Mouse (Mus musculus) neural tube, embryonic 14.5 days (tissue): ENCODE results near the gene Acacb. TPM values are rescaled to one million over a fixed set of nuclear protein-coding genes. Genes with fewer than 3 reads are reported as not detected.

ENCODE experiments used
- ATAC-seq: fragments of 200-750 bp; cut with Nextera tagmentation; 2 replicates; pipeline ENCODE4 v1.8.0; 2017; ENCODE audit warnings: low read depth, mild to moderate bottlenecking, moderate TSS enrichment, moderate library complexity
- H3K27ac ChIP-seq: fragments of 300-500 bp; sonication (generic); 2 replicates; pipeline ENCODE4 v1.5.1; 2014; ENCODE audit warnings: low read depth, mild to moderate bottlenecking, control low read depth, low read length, moderate library complexity, mixed read lengths
- H3K27me3 ChIP-seq: fragments of 300-500 bp; sonication (generic); 2 replicates; pipeline ENCODE4 v1.6.1; 2014; ENCODE audit warnings: low read length; ENCODE audit not compliant: control insufficient read depth, insufficient read depth
- H3K36me3 ChIP-seq: fragments of 300-500 bp; sonication (generic); 2 replicates; pipeline ENCODE4 v1.6.1; 2014; ENCODE audit warnings: low read length, mixed read lengths; ENCODE audit not compliant: control insufficient read depth, insufficient read depth
- H3K4me1 ChIP-seq: fragments of 300-500 bp; sonication (generic); 2 replicates; pipeline ENCODE4 v1.6.1; 2014; ENCODE audit warnings: low read length; ENCODE audit not compliant: control insufficient read depth, insufficient read depth
- H3K4me2 ChIP-seq: fragments of 300-500 bp; sonication (generic); 2 replicates; pipeline ENCODE4 v1.6.1; 2014; ENCODE audit warnings: mild to moderate bottlenecking, low read depth, low read length, control low read depth
- H3K4me3 ChIP-seq: fragments of 300-500 bp; sonication (generic); 2 replicates; pipeline ENCODE4 v1.5.1; 2014; ENCODE audit warnings: low read depth, low read length, control low read depth, mixed read lengths
- H3K9ac ChIP-seq: fragments of 300-500 bp; sonication (generic); replicated peaks from 2 replicates; pipeline ENCODE4 v1.6.1; 2014; ENCODE audit warnings: low read depth, mild to moderate bottlenecking, control low read depth, low read length, mixed read lengths
- H3K9me3 ChIP-seq: fragments of 300-500 bp; sonication (generic); 2 replicates; pipeline ENCODE4 v1.6.1; 2016; ENCODE audit warnings: low read length; ENCODE audit not compliant: control insufficient read depth
- WGBS: fragments of 180-500 bp; shearing (Covaris S2); extraction: QIAGEN DNeasy Blood & Tissue Kit; methylation state at CpG from one replicate; pipeline ENCODE4 v1.1.7; 2014; 5-methylcytosine and 5-hydroxymethylcytosine counted together
- polyA plus RNA-seq: library from polyadenylated mRNA; unstranded; fragments of >200 nt; fragmentation: Nextera tagmentation; extraction: Ambion mirVana; gene quantifications from 2 replicates; pipeline ENCODE4 v1.2.1, GENCODE M21; 2014

Acacb gene
- polyA plus RNA-seq, 1 experiment from 2014 or later, result 4.8 TPM

- Histone ChIP-seq H3K4me2 (no peak overlapping the region), H3K9ac (no peak overlapping the region), H3K36me3 (peaks cover 48% of the 10 kb centered on the region), H3K9me3 (no peaks in the 10 kb centered on the region), H3K4me1 (no peaks in the 10 kb centered on the region), H3K27me3 (no peaks in the 10 kb centered on the region), H3K27ac (no peak overlapping the region), H3K4me3 (no peak overlapping the region)
- 89% methylated on average over 7 of the region's 7 CpGs for WGBS
- no peak for ATAC-seq
Observed at GRCm38 (mm10) chr5:114116586-114116985, 29.7 kb upstream of the Acacb start.

- Histone ChIP-seq H3K9ac (no peak overlapping the region), H3K4me1 (no peaks in the 10 kb centered on the region), H3K27ac (no peak overlapping the region), H3K9me3 (no peaks in the 10 kb centered on the region), H3K4me3 (no peak overlapping the region), H3K36me3 (peaks cover 46% of the 10 kb centered on the region), H3K27me3 (no peaks in the 10 kb centered on the region), H3K4me2 (no peak overlapping the region)
- ATAC-seq, result no peak
- 85% methylated on average over 4 of the region's 4 CpGs for WGBS
Observed at GRCm38 (mm10) chr5:114119806-114120205, 26.5 kb upstream of the Acacb start.

- Histone ChIP-seq H3K9me3 (no peaks in the 10 kb centered on the region), H3K9ac (no peak overlapping the region), H3K4me3 (no peak overlapping the region), H3K27me3 (no peaks in the 10 kb centered on the region), H3K27ac (no peak overlapping the region), H3K36me3 (peaks cover 27% of the 10 kb centered on the region), H3K4me2 (no peak overlapping the region), H3K4me1 (no peaks in the 10 kb centered on the region)
- ATAC-seq, result no peak
- WGBS, result 97% methylated on average over 3 of the region's 3 CpGs
Observed at GRCm38 (mm10) chr5:114126008-114126407, 20.3 kb upstream of the Acacb start.

GRCm38 (mm10) chr5:114126499-114127244, 19.7 kb upstream of the Acacb start:
- Histone ChIP-seq H3K4me2 (peak overlapping the region; percentile 95), H3K9me3 (no peaks in the 10 kb centered on the region), H3K4me3 (peak overlapping the region; percentile 63), H3K9ac (no peak overlapping the region), H3K27ac (no peak overlapping the region), H3K4me1 (peaks cover 4% of the 10 kb centered on the region; the same call in 1 of the 2 replicates), H3K27me3 (no peaks in the 10 kb centered on the region), H3K36me3 (peaks cover 20% of the 10 kb centered on the region)
- ATAC-seq, result no peak
- 89% methylated on average over 7 of the region's 7 CpGs for WGBS

GRCm38 (mm10) chr5:114127374-114128349, 18.7 kb upstream of the Acacb start, which contains the start of gene Alkbh2:
Gene Alkbh2 (minus strand): TSS chr5:114128218.
- peak within 1 kb of the TSS; percentile 74 for H3K27ac ChIP-seq
- peak within 1 kb of the TSS; percentile 65 for H3K9ac ChIP-seq
- H3K27me3 ChIP-seq, result no peaks in the 10 kb centered on the region
- WGBS, result under 1% methylated on average over 69 of the region's 69 CpGs
- peak within 1 kb of the TSS; percentile 95 for H3K4me2 ChIP-seq
- peaks cover 6% of the 10 kb centered on the region; the same call in 1 of the 2 replicates for H3K4me1 ChIP-seq
- H3K9me3 ChIP-seq, result no peaks in the 10 kb centered on the region
- peaks cover 12% of the 10 kb centered on the region for H3K36me3 ChIP-seq
- peak; percentile 29; the same call in 1 of the 2 replicates for ATAC-seq
- H3K4me3 ChIP-seq, result peak within 1 kb of the TSS; percentile 63

GRCm38 (mm10) chr5:114129550-114130210, 16.7 kb upstream of the Acacb start:
- no peaks in the 10 kb centered on the region for H3K27me3 ChIP-seq
- peaks cover 6% of the 10 kb centered on the region; the same call in 1 of the 2 replicates for H3K4me1 ChIP-seq
- no peak overlapping the region for H3K27ac ChIP-seq
- peak overlapping the region; percentile 73; the same call in 1 of the 2 replicates for H3K4me3 ChIP-seq
- H3K9me3 ChIP-seq, result no peaks in the 10 kb centered on the region
- peak overlapping the region; percentile 97; the same call in 1 of the 2 replicates for H3K4me2 ChIP-seq
- no peak for ATAC-seq
- no peaks in the 10 kb centered on the region for H3K36me3 ChIP-seq
- H3K9ac ChIP-seq, result no peak overlapping the region
- 83% methylated on average over 15 of the region's 15 CpGs for WGBS

GRCm38 (mm10) chr5:114130211-114130605, 16.1 kb upstream of the Acacb start, which contains the start of gene Ung:
Gene Ung (plus strand): TSS chr5:114130386.
- Histone ChIP-seq H3K9ac (peak within 1 kb of the TSS; percentile 48; the same call in 1 of the 2 replicates), H3K9me3 (no peaks in the 10 kb centered on the region), H3K4me2 (peak within 1 kb of the TSS; percentile 97), H3K36me3 (no peaks in the 10 kb centered on the region), H3K27me3 (no peaks in the 10 kb centered on the region), H3K27ac (0 out of 2 replicates have a peak within 1 kb of the TSS, but pooled peaks have one; percentile 16), H3K4me3 (peak within 1 kb of the TSS; percentile 73), H3K4me1 (peaks cover 6% of the 10 kb centered on the region; the same call in 1 of the 2 replicates)
- peak; percentile 59 for ATAC-seq
- WGBS, result under 1% methylated on average over 27 of the region's 29 CpGs

- Histone ChIP-seq H3K36me3 (no peaks in the 10 kb centered on the region), H3K9ac (peak overlapping the region; percentile 48; the same call in 1 of the 2 replicates), H3K4me2 (peak overlapping the region; percentile 97), H3K27ac (0 out of 2 replicates have a peak overlapping the region, but pooled peaks have one; percentile 16), H3K9me3 (no peaks in the 10 kb centered on the region), H3K4me1 (peaks cover 6% of the 10 kb centered on the region; the same call in 1 of the 2 replicates), H3K27me3 (no peaks in the 10 kb centered on the region), H3K4me3 (peak overlapping the region; percentile 73)
- WGBS, result 0% methylated on average over 85 of the region's 87 CpGs
- peak; percentile 98 for ATAC-seq
Observed at GRCm38 (mm10) chr5:114130698-114131520, 15.4 kb upstream of the Acacb start.
